Mouse (Mus musculus): ENCODE data around the gene Ganab. TPM values are rescaled to one million over a fixed set of nuclear protein-coding genes. Genes with fewer than 3 reads are reported as not detected.
"Not testable (repeated sequence)": the region's sequence is repeated elsewhere in the genome, so short reads cannot be mapped to it uniquely, and the experiment has no call there.

Ganab gene
- polyA plus RNA-seq, 1 experiment from 2014 or later: 41.4 TPM

DNA sequence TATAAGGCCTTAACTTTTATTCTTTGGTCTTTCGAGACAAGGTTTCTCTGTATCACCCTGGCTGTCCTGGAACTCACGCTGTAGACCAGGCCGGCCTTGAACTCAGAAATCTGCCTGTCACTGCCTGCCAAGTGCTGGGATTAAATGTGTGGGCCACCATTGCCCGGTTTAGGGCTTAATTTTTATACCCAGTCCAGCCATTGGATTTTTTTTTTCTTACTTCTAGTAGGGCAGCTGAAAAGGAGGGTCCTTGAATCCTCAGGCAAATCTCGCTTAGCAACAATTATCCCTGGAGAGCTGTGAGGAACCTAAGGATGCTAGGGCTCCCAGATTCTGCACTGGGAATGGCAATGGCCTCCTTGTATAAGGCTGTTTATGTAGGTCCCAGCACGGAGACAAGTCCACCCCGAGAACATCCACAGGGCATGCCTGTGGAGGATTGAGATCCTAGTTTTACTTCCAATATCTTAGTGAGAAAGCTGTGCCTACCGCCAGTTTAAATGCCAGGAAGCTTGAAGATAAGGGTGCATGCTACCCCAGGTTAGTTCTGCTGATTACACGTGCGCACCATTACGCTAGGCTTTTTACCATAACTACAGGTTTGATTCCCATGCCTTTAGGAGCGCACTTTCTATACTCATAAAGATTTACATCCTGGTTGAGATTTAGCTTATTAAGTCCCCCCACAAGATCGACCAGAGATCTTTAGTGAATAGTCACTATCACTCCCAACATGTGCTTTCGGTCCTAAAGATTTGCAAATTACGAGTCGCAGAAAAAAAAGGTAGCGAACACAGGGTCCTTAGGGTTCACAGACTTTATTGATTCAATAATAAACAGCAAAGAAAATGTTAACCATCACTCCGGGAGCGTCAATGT is 10.0 kb upstream of the Ganab start:
- no peak for TF ChIP-seq CTCF (IDR thresholded peaks at IDR 0.05; ENCODE audit: low read depth)
- ATAC-seq: no peak
- H3K27me3 ChIP-seq (replicated peaks; ENCODE audit: control insufficient read depth, insufficient read depth, low read length): no peaks in the 10 kb centered on the region
- H3K27ac ChIP-seq (ENCODE audit: low read depth, low read length): peak overlapping the region; percentile 65; the same call in 1 of the 2 replicates
- H3K9me3 ChIP-seq (ENCODE audit: control insufficient read depth): no peaks in the 10 kb centered on the region
- H3K4me2 ChIP-seq (replicated peaks; ENCODE audit: low read depth): peak overlapping the region; percentile 66
- 0 out of 2 replicates have a peak, but pooled peaks cover 3% of the 10 kb centered on the region for H3K4me1 ChIP-seq (replicated peaks; ENCODE audit: control insufficient read depth, insufficient read depth, low read length)
- peaks cover 11% of the 10 kb centered on the region for H3K36me3 ChIP-seq (ENCODE audit: control insufficient read depth, insufficient read depth)
- H3K9ac ChIP-seq (ENCODE audit: low read depth, low read length): peak overlapping the region; percentile 65
- H3K4me3 ChIP-seq (ENCODE audit: low read depth, low read length): peak overlapping the region; percentile 67
- WGBS: 15% methylated on average over 19 of the region's 19 CpGs

DNA sequence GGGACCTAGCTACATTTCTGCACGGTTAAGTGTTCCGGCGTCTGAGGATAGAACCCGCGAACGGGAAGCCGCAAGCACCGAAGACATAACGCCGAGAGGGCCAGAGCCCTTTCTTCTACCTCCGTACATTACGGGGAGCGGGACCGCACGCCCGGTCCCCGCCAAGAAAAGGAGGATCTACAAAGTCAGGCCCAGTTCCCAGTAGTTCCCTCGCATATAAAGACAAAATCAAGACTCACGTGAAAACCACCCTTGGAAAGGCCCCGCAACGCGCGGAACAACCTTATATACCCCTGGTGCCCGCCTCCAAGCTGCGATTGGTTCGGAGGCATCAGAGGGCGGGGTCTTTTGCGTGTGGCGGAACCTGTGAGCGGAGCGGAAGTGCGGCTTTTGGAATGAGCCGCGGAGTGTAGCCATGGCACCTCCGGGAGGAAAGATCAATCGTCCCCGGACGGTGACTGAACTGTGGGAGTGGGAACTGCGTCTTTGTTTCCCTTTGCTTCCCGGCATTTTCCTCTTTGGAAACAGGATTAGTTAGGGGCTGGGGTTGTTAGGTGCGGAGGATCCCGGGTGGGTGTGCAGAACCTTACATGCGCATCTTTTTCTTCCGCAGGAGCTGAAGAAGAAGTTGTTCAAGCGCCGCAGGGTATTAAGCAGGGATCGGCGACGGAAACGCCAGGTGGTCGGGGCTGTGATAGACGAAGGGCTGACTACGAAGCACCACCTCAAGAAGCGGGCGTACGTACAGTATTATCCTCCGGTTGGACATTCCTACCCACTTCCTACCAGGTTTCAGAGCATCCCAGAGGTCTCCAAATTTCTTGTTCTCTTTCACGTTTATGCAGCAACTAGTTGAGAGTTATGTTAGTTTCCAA is 9.1 kb upstream of the Ganab start, which contains the start of the genes 1810009A15Rik and Gm49416:
Gene 1810009A15Rik, plus strand, starts transcription at position 343 of the 875 bp plus-strand sequence.
Gene Gm49416, plus strand, starts transcription at position 416 of the 875 bp plus-strand sequence.
- peak; percentile 95 for ATAC-seq
- Histone ChIP-seq H3K9me3 (ENCODE audit: control insufficient read depth) (no peaks in the 10 kb centered on the region), H3K4me1 (replicated peaks; ENCODE audit: control insufficient read depth, insufficient read depth, low read length) (0 out of 2 replicates have a peak, but pooled peaks cover 3% of the 10 kb centered on the region), H3K4me2 (replicated peaks; ENCODE audit: low read depth) (peak within 1 kb of the TSS; percentile 66), H3K36me3 (ENCODE audit: control insufficient read depth, insufficient read depth) (peaks cover 11% of the 10 kb centered on the region), H3K4me3 (ENCODE audit: low read depth, low read length) (peak within 1 kb of the TSS; percentile 67), H3K27me3 (replicated peaks; ENCODE audit: control insufficient read depth, insufficient read depth, low read length) (no peaks in the 10 kb centered on the region), H3K9ac (ENCODE audit: low read depth, low read length) (peak within 1 kb of the TSS; percentile 72), H3K27ac (ENCODE audit: low read depth, low read length) (peak within 1 kb of the TSS; percentile 73; the same call in 1 of the 2 replicates)
- TF ChIP-seq CTCF (IDR thresholded peaks at IDR 0.05; ENCODE audit: low read depth): no peak
- WGBS: under 1% methylated on average over 58 of the region's 58 CpGs

DNA sequence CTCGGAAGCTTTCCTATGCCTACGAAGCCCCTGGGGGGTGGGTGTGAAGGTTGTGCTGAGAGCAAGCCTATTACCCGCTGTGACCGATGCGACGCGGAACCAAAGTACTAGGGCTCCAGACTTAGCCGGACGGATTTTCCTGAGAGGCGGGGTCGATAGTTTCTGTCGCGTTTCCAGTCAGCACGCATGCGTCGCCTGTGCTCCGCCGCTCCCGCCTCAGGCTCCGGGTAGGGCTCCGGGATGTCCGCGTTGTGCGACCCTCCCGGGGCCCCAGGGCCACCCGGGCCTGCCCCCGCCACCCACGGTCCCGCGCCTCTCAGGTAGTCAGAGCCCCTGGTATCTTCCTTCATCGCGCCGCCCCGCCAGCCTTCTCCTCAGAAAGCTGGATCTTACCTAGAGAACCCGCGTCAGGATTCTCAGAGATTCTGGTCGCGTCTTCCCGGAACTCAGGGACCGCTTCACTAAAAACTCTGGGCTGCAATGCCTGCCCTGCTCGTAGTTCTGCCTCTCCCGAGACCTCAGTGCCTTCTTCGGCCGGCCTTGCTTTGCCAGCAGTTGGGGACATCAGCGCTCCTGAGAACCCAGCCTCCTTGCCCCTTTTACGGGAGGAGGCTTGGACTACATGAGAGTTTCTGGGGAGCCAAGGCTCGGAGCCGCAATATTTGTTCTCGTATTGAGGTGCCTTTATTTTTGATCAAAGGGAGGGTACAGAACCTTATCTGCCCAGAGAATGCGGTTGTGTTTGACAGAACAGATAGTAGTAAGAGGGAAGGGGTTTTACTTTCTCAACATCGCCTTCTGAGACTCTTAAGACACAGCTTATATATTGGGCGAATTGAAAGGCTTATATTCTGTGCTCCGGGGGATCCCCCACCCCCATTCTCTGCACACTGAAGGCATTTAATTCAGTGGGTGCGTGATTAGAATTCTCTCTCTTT is 4.8 kb upstream of the Ganab start, which contains the start of gene Ints5:
Gene Ints5, plus strand, starts transcription at position 177 of the 938 bp plus-strand sequence.
- TF ChIP-seq CTCF (IDR thresholded peaks at IDR 0.05; ENCODE audit: low read depth): no peak
- H3K36me3 ChIP-seq (ENCODE audit: control insufficient read depth, insufficient read depth): peaks cover 24% of the 10 kb centered on the region
- peak within 1 kb of the TSS; percentile 84 for H3K27ac ChIP-seq (ENCODE audit: low read depth, low read length)
- WGBS: 1% methylated on average over 54 of the region's 54 CpGs
- H3K9me3 ChIP-seq (ENCODE audit: control insufficient read depth): no peaks in the 10 kb centered on the region
- peak; percentile 35 for ATAC-seq
- H3K4me3 ChIP-seq (ENCODE audit: low read depth, low read length): peak within 1 kb of the TSS; percentile 93
- no peaks in the 10 kb centered on the region for H3K4me1 ChIP-seq (replicated peaks; ENCODE audit: control insufficient read depth, insufficient read depth, low read length)
- no peaks in the 10 kb centered on the region for H3K27me3 ChIP-seq (replicated peaks; ENCODE audit: control insufficient read depth, insufficient read depth, low read length)
- H3K9ac ChIP-seq (ENCODE audit: low read depth, low read length): peak within 1 kb of the TSS; percentile 91
- H3K4me2 ChIP-seq (replicated peaks; ENCODE audit: low read depth): peak within 1 kb of the TSS; percentile 73

DNA sequence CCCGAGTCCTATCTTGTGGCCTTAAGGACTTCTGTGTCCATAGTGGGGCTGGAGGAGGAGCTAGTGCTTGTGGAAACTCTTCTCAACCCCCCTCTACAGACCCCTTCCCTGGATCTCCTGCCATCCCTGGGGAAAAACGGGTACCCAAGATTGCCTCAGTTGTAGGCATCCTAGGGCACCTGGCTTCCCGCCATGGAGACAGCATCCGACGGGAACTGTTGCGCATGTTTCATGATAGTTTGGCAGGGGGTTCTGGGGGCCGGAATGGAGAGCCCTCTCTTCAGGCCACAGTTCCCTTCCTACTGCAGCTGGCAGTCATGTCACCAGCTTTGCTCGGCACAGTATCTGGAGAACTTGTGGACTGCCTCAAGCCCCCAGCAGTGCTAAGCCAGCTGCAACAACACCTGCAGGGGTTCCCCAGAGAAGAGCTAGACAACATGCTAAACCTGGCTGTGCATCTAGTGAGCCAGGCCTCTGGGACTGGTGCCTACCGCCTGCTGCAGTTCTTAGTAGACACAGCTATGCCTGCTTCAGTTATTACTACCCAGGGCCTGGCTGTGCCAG is 2.4 kb upstream of the Ganab start:
- no peak for ATAC-seq
- no peaks in the 10 kb centered on the region for H3K4me1 ChIP-seq (replicated peaks; ENCODE audit: control insufficient read depth, insufficient read depth, low read length)
- no peaks in the 10 kb centered on the region for H3K9me3 ChIP-seq (ENCODE audit: control insufficient read depth)
- no peak overlapping the region for H3K4me2 ChIP-seq (replicated peaks; ENCODE audit: low read depth)
- WGBS: 88% methylated on average over 9 of the region's 9 CpGs
- no peak overlapping the region for H3K27ac ChIP-seq (ENCODE audit: low read depth, low read length)
- TF ChIP-seq CTCF (IDR thresholded peaks at IDR 0.05; ENCODE audit: low read depth): no peak
- H3K9ac ChIP-seq (ENCODE audit: low read depth, low read length): no peak overlapping the region
- H3K4me3 ChIP-seq (ENCODE audit: low read depth, low read length): no peak overlapping the region
- H3K36me3 ChIP-seq (ENCODE audit: control insufficient read depth, insufficient read depth): peaks cover 22% of the 10 kb centered on the region
- no peaks in the 10 kb centered on the region for H3K27me3 ChIP-seq (replicated peaks; ENCODE audit: control insufficient read depth, insufficient read depth, low read length)

DNA sequence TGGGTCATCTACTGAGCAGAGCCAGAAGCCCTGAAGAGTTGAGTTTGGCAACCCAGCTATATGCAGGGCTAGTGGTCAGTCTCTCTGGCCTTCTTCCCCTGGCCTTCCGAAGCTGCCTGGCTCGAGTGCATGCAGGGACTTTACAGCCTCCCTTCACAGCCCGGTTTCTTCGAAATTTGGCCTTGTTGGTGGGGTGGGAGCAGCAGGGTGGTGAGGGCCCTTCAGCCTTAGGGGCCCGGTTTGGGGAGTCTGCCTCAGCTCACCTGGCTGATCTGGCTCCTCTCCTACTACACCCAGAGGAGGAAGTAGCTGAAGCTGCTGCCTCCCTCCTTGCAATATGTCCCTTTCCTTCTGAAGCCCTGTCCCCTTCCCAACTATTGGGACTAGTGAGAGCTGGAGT is 1.6 kb upstream of the Ganab start:
- H3K27me3 ChIP-seq (replicated peaks; ENCODE audit: control insufficient read depth, insufficient read depth, low read length); H3K9ac ChIP-seq (ENCODE audit: low read depth, low read length); H3K4me3 ChIP-seq (ENCODE audit: low read depth, low read length); ATAC-seq; H3K27ac ChIP-seq (ENCODE audit: low read depth, low read length); H3K9me3 ChIP-seq (ENCODE audit: control insufficient read depth); H3K4me2 ChIP-seq (replicated peaks; ENCODE audit: low read depth); H3K4me1 ChIP-seq (replicated peaks; ENCODE audit: control insufficient read depth, insufficient read depth, low read length): not testable (repeated sequence)
- WGBS: 66% methylated on average over 5 of the region's 5 CpGs
- peaks cover 14% of the 10 kb centered on the region; the same call in 1 of the 2 replicates for H3K36me3 ChIP-seq (ENCODE audit: control insufficient read depth, insufficient read depth)

DNA sequence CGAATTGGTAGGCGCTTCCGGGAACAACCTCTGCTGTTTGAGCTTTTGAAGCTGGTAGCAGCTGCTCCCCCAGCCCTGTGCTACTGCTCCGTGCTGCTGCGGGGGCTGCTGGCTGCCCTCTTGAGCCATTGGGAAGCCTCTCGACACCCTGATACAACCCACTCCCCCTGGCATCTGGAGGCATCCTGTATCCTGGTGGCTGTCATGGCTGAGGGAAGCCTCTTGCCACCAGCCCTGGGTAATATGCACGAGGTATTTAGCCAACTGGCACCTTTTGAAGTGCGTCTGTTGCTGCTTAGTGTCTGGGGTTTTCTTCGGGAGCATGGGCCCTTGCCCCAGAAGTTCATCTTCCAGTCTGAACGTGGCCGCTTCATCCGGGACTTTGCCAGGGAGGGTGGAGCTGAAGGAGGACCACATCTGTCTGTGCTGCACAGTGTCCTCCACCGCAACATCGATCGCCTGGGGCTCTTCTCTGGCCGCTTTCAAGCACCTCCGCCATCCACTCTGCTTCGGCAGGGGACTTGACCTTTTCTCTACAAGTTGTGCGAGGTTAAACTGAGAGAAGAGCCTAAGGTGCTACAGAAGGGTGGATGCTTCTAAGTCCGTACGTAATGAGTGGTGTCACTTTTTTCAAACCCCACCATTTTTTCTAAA is 533 bp upstream of the Ganab start:
- peak overlapping the region; percentile 89 for H3K27ac ChIP-seq (ENCODE audit: low read depth, low read length)
- H3K27me3 ChIP-seq (replicated peaks; ENCODE audit: control insufficient read depth, insufficient read depth, low read length); H3K9me3 ChIP-seq (ENCODE audit: control insufficient read depth); H3K4me1 ChIP-seq (replicated peaks; ENCODE audit: control insufficient read depth, insufficient read depth, low read length): not testable (repeated sequence)
- peaks cover 15% of the 10 kb centered on the region for H3K36me3 ChIP-seq (ENCODE audit: control insufficient read depth, insufficient read depth)
- WGBS: 18% methylated on average over 21 of the region's 21 CpGs
- H3K4me3 ChIP-seq (ENCODE audit: low read depth, low read length): peak overlapping the region; percentile 99
- H3K4me2 ChIP-seq (replicated peaks; ENCODE audit: low read depth): peak overlapping the region; percentile 80
- H3K9ac ChIP-seq (ENCODE audit: low read depth, low read length): peak overlapping the region; percentile 60
- ATAC-seq: peak; percentile 55

Data from intestine, postnatal 0 days (tissue).